Mouse (Mus musculus): ENCODE results near the gene Dapk3.
A peak's percentile ranks its signal among the peaks of the same experiment; 100 is the strongest.
"Not testable (repeated sequence)": the region's sequence is repeated elsewhere in the genome, so short reads cannot be mapped to it uniquely, and the experiment has no call there.

Dapk3 gene

DNA sequence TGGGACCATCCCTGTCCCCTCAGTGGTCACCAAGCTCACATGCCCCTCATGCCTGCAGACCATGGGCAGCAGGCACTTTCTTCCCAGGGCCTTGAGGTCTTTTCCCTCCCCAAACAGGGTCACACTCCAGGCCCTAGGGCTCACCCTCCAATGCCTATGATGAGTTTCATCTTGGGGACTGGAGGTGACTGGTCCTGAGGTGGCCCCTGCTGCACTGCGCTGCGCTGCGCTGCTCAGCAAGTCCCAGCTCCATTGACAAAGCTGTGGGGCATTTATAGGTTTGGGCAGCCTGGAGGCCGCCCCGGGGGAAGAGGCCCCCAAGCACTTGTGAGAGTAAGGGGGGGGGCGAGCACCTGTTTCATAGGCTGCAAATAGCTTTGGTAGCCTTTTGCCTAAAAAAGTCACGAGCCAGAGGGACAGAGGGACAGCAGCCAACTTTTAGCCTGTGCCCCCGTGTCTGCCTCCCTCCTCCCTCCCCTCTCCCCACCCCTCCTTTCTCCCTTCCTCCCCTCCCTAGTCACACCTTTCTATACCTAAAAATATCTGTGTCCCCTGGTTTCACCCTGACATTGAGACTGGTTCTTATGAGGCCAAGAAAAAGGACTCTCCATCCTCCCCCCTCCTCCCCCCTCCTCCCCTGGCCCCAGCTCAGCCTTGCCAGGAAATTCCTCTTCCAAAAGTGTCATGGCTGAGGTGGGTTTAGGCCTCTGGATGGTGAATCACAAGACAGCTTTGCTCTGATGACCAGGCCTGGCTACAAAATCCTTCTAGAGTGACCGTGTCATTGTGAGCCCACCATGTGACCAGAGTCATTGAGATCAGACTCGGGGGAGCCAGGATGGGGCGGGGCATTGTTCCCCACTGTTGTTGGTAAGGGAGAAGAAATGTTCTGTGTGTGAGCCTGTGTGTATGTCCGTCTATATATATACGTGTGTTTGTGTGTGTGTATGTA, 19.3 kb downstream of the Dapk3 start, which contains the start of gene Nmrk2:
TSS of gene Nmrk2 (minus strand) at position 245 of the 952 bp plus-strand sequence.
- no peak for DNase-seq

DNA sequence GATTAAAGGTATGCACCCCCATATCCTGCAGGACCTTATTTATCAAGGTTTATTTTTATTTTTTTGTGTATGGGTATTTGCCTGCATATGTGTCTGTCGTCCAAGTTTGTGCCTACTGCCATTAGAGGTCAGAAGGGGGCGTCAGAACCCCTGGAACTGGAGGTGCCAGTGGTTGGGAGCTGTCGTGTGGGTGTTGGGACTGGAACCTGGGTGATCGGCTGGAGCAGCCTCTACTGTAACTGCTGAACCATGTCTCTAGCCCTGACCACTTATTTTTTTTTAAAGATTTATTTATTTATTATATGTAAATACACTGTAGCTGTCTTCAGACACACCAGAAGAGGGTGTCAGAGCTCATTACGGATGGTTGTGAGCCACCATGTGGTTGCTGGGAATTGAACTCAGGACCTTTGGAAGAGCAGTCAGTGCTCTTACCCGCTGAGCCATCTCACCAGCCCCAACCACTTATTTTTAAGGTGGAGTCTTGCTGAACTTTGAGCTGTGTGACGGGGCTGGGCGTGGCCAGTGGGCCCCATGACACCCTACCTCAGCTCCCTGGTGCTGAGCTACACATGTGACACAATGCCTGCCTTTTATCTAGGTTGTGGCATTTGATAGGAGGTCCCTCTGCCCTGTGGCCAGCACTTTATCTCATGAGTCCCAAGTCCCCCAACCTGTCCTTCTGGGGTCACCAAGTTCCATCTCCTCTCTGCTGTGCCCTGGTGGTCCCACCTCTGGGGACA, 20.3 kb downstream of the Dapk3 start:
- DNase-seq = no peak

DNA sequence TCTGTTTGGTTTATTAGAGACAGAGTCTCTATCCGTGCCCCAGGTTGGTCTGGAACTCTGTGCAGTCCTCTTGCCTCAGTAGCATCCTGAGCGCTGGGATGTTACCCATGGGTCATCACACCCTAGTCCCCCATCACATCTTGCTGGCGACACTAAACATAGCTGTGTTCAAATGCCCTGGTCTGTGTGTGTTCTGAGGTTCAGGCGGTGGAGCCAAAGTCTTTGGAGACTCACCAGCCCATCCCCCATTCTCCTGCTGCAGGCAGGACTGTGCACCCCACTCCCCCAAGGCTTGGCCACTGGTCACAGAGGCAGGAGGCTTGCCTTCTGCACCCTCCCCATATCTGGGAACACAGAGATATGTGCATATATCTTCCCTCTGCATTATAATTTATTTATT, 21.3 kb downstream of the Dapk3 start:
- no peak for DNase-seq

DNA sequence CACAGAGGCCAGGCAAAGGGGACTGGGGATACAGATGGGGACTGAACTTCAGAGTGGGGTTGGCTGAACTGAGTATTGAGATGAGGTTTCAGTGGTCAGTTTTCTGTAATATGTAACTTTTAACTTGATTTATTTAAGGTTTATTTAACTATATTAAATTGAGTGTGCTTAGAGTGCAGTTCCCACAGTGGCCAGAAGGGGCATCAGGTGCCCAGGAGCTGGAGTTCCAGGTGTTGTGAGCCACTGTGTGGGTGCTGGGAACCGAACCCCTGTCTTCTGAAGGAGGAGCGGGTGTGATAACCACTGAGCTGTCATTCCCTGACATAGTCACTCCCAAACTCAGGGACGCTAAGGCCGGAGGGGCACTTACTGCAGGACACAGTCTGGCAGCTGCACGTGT, 27.3 kb downstream of the Dapk3 start:
- no peak for DNase-seq

DNA sequence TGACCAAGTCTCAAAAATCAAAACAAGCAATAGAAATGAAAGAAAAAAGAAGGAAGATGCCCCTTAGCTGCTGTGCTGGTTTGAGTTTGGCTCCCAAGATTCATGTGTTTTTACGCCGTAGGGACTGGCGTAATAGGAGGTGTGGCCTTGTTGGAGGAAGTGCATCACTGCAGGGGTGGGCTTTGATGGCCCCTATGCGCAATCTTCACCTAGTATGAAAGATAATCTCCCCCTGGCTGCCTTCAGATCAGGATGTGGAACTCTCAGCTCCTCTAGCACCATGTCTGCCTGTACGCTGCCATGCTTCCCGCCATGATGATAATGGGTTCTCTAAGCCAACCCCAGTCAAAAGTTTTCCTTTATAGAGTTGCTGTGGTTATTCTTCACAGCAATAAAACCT, 33.5 kb downstream of the Dapk3 start:
- DNase-seq = no peak

DNA sequence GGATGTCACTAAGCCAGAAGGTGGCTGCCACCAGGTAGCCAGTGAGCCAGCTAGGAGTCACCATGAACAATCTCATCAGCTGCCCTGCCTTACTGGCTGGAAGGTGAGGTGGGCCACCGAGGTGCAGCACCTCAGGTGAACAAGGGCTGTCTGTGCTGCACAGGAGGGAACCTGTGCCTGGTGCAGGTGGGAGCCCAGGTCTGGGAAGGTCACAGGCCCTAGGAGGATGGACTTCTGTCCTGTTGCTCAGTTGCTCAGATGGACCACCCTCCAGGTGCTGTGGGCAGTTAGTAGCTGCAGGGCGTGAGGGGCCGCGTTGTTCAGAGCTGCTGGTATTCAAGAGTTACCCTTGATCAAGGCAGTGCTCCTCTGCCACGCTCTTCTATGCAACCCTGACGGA, 34.0 kb downstream of the Dapk3 start:
- DNase-seq = no peak

DNA sequence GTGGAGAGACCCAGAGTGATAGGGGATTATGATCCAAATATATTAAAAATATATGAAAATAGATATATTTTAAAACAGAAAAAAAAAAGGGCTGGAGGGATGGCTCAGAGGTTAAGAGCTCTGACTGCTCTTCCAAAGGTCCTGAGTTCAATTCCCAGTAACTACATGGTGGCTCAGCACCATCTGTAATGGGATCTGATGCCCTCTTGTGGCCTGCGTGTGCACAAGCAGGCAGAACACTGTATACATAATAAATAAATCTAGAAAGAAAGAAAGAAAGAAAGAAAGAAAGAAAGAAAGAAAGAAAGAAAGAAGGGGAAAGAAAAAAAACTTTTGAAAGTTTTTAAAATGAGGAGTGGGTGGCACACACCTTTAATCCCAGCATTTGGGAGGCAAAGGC, 34.5 kb downstream of the Dapk3 start:
- not testable (repeated sequence) for DNase-seq

DNA sequence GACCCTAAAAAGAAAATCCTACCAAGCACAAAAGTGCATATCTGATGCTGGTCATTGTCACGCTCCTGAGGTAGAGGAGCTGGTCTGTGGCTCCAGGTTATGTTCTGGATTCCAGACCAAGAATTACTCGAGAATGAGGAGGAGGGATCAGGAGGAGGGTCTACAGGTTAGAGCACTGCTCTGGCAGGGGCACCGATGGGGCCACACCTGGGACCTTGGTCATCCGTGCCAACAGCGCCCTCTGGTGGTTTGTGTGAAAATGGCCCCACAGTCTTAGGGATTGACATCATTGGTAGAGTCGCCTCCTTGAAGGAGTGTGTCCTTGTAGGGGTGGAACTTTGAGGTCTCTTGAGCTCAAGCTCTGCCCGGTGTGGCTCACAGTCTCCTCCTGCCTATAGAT, 35.2 kb downstream of the Dapk3 start:
- DNase-seq = peak; percentile 66

DNA sequence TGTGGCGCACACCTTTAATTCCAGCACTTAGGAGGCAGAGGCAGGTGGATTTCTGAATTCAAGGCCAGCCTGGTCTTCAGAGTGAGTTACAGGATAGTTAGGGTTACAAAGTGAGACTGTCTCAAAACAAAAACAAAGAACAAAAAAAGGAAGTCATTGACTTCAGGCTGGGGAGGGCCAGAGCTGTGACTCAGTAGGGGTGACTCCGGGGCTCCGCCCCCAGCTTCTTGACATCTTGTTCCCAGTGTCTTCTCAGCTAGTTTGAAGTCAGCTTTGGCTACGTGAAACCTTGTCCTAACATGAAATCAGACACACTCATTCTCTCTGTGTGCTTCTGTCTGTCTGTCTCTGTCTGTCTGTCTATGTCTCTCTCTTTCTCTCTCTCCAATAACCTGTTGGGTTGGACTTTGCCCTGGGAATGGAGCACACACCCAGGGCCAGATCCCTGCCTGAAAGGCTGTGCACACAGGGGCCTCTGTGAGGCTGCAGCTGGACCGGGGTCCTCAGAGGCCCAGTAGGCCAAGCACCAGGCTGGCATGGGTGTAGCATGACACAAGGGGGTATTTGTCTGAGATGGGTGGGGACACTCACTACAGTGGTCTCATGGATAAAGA, 38.7 kb downstream of the Dapk3 start:
- DNase-seq = no peak

DNA sequence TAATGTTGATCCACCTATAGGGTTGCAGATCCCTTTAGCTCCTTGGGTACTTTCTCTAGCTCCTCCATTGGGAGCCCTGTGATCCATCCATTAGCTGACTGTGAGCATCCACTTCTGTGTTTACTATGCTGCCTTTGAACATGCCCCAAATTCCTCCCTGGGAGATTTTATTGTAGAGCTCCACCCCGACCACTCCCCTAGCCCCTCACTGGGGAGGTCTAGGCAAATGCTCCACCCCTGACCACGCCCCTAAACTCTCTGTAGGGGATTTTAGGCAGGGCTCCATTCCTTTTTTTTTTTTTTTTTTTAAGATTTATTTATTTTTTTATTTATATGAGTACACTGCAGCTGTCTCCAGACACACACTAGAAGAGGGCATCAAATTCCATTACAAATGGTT, 40.9 kb downstream of the Dapk3 start:
- not testable (repeated sequence) for DNase-seq

DNA sequence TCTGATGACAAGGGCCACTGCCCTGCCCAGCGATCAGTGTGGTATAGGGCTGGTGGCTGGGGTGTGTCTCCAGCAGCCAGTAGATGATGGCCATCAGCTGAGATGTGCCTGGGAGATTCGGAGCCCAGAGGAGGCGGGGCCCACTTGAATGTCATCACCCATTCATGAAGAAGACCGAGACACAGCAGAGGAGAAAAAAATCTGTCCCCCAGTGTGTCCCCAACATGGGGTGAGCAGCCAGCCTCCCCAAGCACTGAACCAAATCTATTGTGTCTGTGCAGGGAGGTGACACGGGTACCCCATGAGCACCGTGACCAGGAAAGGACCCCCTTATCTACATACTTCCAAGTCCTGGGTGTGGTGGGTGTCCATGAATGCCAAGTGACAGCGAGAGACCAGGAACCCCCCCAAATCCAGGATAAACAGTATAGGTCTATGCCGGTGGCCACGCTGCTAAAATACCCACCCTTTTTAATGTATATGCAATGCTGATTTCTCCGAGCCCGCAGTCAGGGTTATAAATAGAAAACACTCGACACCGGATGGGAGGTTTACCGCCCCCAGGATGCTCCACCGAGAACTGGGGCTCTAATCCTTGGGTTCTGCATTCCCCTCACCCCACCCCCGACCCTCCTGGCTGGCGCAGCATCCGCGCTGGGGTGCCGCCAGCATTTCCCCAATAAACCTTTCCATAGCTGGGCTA, 47.1 kb downstream of the Dapk3 start:
- no peak for DNase-seq

DNA sequence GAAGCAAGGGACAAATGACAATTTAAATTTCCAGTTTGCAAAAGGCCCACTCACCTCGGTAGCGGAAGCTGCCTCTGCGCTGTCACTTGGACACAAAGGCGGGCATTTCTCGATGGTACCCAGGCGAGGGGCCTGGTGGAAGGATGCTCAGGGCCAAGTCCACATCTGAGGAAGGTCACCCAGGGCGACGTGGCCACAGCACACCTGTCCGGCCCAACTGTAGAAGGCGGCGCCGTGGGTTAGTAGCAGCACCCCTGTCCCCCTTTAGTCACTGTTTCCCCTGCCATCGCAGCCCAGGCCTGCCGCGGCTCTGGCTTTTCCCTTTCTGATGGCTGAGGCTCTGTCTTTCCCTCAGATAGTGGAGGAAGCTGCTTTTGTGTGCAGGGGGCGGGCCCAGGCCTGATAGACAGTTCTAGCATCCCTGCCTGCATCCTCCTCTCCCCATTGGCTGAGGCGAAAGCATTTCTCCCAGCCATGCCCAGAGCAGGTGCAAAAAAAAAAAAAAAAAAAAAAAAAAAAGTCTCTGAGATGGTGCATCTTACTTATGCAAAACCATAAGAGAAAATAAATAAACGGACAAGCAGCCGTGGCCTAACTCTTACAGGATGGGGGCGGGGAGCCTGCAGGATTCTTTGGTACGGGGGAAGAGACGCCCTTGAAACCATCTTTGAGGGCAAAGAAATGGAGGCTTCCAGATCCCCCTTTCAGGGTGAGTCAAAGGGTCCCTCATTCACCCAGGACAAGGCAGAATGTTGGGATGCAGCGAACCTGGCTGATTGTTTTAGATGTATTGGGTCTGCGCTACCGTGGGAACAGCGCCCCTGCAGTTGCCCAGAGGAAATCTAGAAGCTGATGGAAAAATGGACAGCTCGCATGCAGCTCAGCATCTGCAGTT, 47.9 kb downstream of the Dapk3 start, which contains the start of gene Atcay:
TSS of gene Atcay (minus strand) at position 396 of the 895 bp plus-strand sequence.
- DNase-seq = peak; percentile 79

DNA sequence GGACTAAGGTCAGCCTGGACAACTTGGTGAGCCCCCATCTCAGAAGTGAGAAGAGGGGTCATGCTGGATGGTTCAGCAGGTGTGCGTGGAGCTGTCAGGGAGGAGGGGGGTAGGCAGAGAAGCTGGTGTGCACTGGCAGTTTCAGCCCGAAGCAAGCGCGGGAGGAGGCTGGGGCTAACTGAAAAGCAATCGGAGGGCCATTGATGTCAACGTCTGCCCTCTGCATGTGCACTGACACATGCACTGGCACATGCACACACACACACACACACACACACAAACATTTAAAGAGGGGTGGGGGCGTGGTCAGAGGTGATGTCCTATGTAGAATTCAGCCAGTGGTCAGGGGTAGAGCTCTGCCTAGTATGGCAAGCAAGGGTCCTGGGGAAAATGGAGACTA, 48.6 kb downstream of the Dapk3 start:
- DNase-seq = no peak

DNA sequence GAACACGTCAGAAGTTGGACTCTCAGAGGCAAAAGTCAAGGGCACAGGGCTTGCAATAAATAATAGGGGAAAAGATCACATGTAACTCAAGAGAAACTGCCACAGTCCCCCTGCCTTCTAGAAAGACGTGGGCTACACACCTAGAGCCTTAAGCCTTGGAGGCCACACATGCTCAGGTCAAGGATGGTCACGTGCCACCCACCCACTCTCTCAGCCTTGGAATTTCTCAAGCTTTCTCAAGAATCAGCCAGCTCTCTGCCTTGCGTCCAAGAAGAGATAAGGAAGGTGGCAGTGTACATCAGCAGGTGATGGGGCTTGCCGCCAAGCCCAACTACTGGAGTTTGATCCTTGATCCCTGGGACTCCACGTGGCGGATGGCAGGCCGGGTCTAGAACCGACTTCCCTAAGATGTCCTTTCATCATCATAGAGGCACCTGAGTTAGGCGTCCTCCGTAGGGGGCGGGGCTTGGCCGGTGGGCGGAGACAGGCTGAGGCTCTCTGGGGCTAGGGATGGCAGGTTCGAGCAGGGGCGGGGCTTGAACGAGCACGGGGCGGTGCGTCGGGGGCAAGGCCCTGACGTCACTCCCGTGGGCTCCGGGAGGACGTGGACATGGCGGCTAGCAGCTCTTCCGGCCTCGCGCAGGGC, 49.9 kb downstream of the Dapk3 start, which contains the start of gene Zfr2:
TSS of gene Zfr2 (plus strand) at position 576 of the 646 bp plus-strand sequence.
- peak; percentile 85 for DNase-seq

DNA sequence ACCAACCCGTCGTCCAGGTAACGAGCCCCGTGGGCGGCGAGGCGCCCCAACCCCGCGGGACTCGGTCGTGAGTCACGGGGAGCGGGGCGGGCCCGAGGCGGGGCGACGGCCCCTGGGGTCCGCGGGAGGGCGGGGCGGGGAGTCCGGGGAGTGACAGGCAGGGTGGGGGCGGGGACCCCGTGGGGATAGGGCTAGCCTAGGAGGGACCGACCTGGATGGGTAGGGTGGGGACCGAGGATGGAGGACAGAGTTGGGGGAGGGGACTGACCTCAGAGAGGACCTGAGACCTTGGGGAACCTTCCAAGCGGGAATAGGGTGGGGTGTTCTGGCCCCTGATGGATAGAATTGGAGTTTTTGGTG, 50.4 kb downstream of the Dapk3 start:
- DNase-seq = no peak

DNA sequence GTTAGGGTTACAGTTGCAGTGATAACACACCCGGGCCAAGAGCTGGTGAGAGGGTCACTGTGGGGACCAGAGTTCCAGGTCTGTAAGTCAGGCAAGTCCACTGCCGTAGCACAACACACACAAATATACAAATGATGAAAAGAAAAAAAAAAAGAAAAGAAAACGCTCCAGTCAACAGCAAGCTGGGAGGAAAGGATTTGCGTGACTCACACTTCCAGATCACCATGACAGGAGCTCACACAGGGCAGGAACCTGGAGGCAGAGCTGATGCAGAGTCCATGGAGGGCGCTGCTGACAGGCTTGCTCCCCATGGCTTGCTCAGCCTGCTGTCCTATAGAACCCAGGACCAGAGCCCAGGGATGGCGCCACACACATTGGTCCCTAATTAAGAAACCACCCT, 51.4 kb downstream of the Dapk3 start:
- no peak for DNase-seq

DNA sequence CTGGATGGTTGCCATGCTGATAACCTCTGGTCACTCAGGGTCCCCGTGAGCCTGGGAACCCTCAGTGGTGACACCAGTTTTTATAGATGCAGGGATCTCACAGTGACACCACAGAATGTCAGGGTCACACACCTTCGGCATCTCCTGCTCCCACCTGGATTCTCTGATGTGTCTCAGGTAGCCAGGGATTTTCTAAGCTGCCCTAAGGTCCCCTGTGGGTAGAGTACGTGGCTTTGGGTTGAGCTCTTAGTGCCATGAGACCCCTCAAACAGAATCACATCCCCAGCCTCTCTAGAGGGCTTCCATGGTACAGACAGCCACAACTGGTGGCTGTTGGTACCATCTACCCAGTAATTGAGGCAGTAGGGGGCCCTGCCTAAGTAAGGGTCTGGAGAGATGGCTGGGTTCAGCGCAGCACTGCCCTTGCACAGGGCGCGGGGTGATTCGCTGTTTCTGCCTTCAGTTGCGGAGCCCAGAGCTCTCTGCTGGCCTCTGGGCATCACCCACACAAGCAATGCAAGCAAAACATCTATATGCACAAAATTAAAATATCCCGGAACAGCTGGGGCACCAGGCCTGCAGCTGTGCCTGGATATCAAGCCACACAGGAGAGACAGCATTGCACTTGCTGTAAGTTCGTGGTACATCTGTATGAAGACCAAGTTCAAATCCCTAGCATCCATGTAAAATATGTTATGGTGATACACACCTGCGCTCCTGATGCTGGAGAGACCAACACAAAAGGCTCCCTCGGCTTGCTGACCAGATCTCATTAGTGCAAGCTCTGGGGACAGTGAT, 53.9 kb downstream of the Dapk3 start:
- no peak for DNase-seq

DNA sequence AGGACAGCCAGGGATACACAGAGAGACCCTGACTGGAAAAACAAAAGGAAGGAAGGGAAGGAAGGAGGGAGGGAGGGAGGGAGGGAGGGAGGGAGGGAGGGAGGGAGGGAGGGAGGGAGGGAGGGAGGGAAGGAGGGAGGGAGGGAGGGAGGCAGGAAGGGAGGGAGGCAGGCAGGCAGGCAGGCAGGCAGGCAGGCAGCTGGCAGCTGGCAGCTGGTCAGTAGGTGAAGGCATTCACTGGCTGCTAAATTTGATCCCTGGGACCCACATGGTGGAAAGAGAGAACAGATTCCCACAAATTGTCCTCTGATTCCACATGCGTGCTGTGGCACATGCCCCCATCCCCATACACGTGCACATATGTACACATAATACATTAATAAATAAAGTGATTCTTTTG, 55.8 kb downstream of the Dapk3 start:
- DNase-seq = no peak

DNA sequence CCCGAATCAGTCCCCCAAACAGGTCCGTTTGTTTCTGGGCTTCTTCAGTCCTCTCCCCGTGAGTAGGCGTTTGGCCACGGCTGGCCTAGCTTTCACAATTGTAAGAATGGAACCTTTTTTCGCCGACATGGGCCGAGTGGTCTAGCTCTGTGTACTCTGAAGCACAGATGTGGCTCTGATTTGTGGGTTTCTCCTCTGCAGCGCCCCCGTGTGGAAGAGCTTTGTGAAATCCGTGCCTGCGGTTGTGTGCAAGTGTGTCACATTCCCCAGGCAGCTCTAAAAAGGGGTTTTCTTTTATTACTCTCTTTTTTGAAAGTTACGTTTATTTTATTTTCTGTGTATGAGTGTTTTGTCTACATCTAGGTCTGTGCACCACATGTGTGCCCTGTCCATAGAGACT, 58.1 kb downstream of the Dapk3 start:
- DNase-seq = peak; percentile 78

DNA sequence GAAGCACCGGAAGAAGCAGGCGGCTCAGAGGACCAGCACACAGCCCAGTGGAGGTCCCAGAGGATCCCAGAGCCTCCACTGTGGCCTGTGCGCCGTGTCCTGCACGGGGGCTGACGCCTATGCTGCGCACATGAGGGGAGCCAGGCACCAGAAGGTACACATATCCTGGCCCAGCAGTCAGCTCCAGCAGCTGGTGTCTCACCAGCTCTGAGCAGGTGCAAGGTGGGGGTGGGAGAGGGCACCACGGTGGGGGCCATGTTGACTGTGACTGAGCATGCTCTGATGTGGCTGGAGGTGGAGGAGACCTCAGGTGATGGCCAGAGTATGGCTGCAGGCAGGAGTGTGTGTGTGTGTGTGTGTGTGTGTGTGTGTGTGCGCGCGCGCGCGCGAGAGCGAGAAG, 59.2 kb downstream of the Dapk3 start:
- DNase-seq = no peak
